Mouse (Mus musculus): Measurements from ENCODE around the gene Snrnp35.

- TF ChIP-seq TAL1 (IDR thresholded peaks at IDR 0.05; ENCODE audit: low read length) (no peak), GATA1 (IDR thresholded peaks at IDR 0.05; ENCODE audit: low read length) (no peak)
Observed at GRCm38 (mm10) chr5:124506731-124507359, 23.9 kb downstream of the Snrnp35 start.

Measured in erythroblast, embryonic 14.5 days (primary cell).